Mouse (Mus musculus) frontal cortex, postnatal 14 days (tissue): ENCODE data around the gene Sox5.

Source experiments
- DNase-seq, 2 experiments: peaks; one replicate each; pipeline ENCODE4 v3.0.0; 2022; ENCODE audit warnings: low spot score in 2 of 2

Sox5 gene

GRCm38 (mm10) chr6:143943126-143943525 is 838.7 kb downstream of the Sox5 start:
- no peak for DNase-seq

DNA sequence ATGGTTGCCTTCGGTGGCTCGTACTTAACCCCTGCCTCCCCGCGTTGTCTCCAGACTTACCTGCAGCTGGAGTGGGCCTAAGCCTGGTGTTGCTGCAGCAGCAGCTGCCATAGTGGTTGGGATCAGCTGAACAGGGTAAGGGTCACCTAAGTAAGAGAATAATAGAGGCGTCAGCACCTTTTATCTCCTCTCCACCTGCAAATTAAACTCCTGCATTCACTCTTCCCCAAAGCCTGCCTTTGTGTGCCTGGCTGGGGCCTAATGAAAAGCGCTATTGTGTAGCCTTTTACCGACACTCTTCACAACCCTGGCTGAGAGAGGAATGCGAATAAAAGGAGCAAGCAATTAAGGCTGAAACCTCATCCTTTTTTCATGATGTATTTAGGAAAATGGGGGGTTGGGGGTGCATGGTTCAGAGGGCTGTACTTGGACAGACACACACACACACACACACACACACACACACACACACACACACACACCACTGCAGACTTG is 840.4 kb downstream of the Sox5 start:
- no peak for DNase-seq

- no peak for DNase-seq
These were observed 858.6 kb downstream of the Sox5 start for GRCm38 (mm10) chr6:143923146-143923545.

- no peak for DNase-seq
These were observed 863.3 kb downstream of the Sox5 start for GRCm38 (mm10) chr6:143918405-143918947.

DNA sequence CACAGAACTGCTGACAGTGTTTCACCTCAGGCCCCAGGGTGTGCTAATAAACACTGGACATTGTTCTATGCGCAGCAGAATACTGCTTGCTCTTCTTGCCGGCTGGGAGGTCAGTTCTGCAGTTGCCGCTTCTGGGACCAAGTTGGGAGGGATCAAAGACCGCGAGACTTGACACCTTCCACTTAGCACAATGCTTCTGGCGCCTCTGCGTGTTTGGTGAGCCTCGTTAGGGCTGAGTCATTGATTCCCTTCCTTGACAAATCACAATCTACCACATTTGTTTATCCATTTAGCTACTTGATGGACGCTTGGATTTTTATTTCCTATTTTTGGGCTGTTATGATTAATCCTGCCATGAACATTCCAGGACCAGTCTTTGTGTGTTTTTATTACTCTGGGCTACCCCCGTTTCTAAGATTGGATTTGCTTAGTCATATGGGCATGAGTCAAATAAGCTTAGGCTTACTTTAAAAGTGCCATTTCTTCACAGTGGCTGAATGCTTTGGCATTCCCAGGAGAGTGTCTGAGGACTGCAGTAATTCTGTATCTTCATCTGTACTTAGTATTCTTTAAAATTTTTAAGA is 865.5 kb downstream of the Sox5 start:
- DNase-seq, result no peak

GRCm38 (mm10) chr6:143915686-143916085 is 866.1 kb downstream of the Sox5 start:
- DNase-seq, result no peak

- no peak for DNase-seq
These were observed 869.5 kb downstream of the Sox5 start for GRCm38 (mm10) chr6:143912316-143912715.

DNA sequence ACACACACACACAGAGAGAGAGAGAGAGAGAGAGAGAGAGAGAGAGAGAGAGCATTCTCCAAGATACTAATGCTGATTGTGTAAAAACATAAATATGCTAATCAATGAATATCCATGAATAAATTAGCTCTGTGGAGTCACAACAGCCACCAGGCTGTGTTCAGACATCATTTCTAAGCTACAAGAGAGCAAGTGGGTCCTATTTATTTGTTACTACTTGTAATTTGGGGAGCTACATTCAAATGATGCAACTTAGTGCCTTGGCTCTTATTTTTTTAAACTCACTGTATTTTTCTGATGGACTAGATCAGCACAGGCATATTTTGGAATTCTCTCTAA is 877.1 kb downstream of the Sox5 start:
- no peak for DNase-seq

- DNase-seq, result no peak
These were observed 877.6 kb downstream of the Sox5 start for GRCm38 (mm10) chr6:143903981-143904692.

DNA sequence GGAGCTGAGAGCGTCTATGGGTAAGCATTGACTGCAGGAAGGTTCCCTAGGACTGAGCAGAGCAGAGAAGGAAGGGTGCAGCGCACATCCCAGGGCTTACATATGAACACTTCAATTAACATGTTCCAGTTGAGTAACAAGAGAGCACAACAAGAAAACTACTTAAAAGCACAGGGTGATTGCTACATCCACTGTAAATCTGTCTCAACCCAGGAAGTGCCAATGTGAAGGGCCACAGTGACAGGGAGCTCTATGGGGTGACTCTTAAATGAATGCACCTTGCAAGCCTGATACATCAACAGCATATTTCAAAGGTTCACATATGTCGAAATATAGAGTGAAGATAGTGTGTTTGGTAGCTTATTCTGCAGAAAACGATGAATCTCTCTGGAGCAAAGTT is 880.9 kb downstream of the Sox5 start:
- no peak for DNase-seq

GRCm38 (mm10) chr6:143895092-143895491 is 886.7 kb downstream of the Sox5 start:
- no peak for DNase-seq

DNA sequence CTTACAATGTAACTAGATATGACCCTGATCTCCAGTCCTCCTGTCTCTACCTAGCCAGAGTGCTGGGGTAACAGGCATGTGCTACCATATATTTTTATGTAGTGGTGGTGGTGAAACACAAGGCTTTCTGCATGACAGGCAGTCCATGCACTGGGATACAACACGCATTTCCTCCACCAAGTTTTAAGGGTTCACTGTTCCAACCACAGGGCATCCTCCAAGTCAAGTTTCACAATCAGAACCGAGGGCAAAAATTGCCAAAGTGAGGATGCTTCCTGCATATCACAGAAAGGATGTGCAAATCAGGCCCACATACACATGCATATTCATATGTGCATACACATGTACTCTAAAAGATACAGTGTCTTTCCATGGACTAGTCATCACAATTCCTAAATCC is 888.9 kb downstream of the Sox5 start:
- no peak for DNase-seq

DNA sequence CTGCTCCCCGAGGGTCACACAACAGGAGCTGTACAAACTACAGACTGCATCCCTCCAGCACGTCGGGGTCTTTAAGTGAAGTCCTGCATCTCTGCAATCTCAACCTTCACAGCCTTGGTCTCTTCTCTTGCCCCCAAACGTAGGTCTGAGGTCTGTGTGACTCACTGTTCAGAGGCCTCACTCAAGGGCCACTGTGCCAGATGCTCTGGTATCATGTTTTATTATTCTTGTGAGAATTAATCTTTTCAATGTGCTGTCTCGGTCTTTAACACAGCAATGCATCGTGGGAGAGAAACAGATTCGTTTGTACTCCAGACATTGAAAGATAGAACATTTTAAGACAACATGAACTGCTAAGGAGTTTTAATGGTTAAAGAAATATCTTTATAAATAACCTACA is 893.2 kb downstream of the Sox5 start:
- DNase-seq, result no peak

DNA sequence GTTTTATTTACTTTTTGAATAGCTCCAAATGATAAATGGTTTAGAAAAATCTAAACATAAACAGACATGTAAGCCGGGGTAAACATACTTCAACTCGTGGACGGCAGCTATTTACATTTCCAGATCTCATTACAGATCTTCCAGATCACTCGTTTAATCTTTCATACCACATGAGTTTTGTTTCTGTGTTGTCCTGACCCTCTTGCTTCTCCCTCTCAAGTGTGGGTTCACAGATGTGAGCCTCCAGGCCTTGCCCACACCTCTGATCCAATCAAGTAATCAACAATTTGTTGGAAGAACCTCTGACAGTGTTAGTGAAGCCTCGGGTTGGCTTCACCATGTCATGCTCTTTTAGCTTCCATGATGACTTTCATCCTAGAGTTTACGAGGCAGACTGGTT is 903.3 kb downstream of the Sox5 start:
- DNase-seq, result no peak

GRCm38 (mm10) chr6:143868790-143869189 is 913.0 kb downstream of the Sox5 start:
- no peak for DNase-seq

DNA sequence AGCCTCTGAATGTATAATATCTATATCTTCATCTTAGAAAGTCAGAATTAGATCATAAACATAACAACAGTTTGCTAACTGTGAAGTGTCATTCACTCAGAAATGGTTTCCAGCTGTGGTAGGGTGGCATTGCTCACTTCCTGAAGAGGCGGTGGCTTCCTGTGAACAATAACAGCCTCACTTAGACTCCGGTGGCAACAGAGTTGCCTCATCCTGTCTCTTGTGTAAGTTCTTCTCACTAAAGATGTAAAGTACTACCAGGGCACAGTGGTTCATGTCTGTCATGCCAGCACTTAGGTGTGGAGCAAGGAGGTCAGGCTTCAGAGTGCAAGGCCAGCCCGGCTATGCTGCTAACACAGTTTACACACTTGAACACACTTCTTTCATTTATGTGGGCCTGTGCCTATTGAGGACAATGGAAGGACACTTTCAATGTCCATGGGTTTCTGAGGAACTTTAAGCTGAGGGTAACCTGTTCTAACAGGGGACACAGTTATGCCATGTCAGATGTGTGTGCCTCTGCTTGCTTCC is 913.6 kb downstream of the Sox5 start:
- DNase-seq, result no peak

- DNase-seq, result no peak
These were observed 914.7 kb downstream of the Sox5 start for GRCm38 (mm10) chr6:143867029-143867428.

DNA sequence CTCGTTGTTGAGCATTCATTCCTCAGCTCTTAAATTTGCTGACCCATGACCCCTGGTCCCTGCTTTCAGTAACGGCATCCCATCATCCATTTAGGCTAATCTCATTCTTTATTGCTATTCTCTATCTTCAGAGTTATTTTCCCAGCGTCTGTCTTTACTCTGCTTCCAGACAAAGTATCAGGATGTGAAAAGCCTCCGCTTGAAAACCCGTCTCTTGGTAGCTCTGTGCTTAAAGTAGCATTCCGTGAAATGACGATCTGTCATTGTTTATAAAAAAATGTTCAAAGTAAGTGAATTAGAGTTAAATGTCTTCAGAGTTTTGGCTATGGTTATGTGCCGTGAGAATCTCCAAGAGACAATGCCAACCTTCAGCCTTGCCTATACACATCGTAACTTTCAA is 915.2 kb downstream of the Sox5 start:
- no peak for DNase-seq

DNA sequence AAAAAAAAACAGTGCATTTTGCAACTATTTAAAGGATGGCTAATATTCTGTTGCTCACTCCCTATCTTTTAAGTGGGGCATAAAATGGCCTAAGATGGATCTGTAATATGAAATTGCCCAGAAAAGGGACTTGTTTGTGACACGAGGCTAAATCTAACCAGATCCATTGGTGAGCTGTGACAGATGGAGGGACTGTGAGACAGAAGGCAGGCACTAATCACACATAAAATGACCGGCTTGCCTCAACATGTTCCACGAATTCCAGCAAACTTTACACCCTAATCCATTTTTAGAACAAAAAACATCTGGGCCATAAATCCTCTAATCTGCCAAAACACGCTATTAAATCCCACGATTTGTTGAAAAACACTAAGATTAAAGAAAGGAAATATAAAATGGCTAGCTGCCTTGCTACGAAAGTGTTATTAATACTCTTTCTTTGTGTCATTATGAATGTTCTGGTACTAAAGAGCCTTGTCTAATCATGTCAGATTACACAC is 919.1 kb downstream of the Sox5 start:
- no peak for DNase-seq

DNA sequence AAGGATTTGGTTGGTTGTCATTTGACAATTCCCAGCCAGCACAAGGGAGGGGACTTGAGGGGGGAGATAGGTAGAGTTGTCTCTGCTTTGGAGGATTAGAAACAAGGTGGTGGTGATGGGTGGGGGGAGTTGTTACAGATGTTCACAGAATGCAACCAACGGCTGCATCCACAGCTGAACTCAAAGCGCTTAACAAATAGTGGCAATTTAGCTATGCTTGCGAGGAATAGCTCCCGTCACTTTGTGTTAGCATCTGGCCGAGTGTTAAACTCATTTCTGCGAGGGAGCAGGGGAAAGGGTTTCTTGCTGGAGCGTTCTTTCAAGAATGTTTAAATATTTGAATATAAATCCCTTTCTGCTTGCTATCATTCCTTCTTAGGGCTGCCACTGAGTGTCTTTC is 921.7 kb downstream of the Sox5 start:
- DNase-seq, result no peak

DNA sequence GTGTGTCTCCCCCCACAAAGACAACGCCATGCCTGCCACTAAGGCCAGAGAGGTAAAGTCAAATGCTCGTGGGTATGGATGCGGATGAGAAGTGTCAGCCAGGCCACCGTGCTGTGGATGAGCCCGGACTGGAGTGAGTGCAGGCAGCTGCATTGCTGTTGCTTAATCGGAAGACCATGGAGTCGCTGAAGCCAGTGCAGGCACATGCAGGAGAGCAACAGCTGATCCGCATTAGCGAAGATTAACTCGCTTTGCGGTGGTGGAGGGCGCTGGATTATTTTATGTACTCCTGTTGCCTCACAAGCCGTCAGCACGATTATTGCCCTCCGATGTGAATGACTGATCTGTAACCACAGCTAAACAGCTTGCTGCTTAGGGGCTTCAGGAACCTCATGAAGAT is 922.2 kb downstream of the Sox5 start:
- no peak for DNase-seq

- DNase-seq, result no peak
These were observed 923.2 kb downstream of the Sox5 start for GRCm38 (mm10) chr6:143858551-143858950.

DNA sequence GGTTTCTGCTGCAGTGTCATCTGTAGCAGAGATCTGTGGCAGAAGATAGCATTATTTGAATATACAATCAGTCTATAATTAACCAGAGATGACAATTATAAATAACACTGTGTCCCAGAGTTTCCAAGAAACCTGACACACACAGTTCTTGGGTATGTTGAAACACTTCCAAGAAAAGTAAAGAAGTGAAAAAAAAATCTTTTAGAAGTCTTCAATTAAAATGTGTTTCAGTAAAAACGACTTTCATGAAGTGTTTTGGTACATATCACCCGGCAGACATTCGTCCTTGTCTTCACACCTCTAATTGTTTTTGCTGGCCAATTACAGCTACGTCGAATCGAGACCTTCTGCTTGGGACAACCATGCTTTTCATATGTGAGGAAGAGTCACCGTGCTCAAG is 924.4 kb downstream of the Sox5 start:
- DNase-seq, result no peak
